Mouse (Mus musculus) ES-E14 (cell line): ENCODE measurements around the gene Ryr1. TPM values are rescaled to one million over a fixed set of nuclear protein-coding genes. Genes with fewer than 3 reads are reported as not detected.

Source experiments
- DNase-seq: peaks from one replicate; pipeline ENCODE4 v3.0.0-alpha.2; 2013; ENCODE audit warnings: low read depth, low spot score
- H3K27ac ChIP-seq: 2 replicates; pipeline ENCODE4 v1.5.1; 2012; ENCODE audit warnings: low read depth, mild to moderate bottlenecking, low read length, moderate library complexity, mixed read lengths; ENCODE audit not compliant: poor library complexity, insufficient read depth, severe bottlenecking
- H3K36me3 ChIP-seq: 2 replicates; pipeline ENCODE4 v1.6.1; 2012; ENCODE audit warnings: mild to moderate bottlenecking, low read length, moderate library complexity, mixed read lengths; ENCODE audit not compliant: control insufficient read depth, poor library complexity, insufficient read depth, severe bottlenecking
- H3K4me1 ChIP-seq, 2 experiments: fragments of 150-350 bp in 1 of 2; sonication (generic) in 1 of 2; 2 replicates each; pipeline ENCODE4 v1.6.1; 2012; ENCODE audit warnings: low read length in 2 of 2, mild to moderate bottlenecking in 1 of 2, mixed read lengths in 1 of 2; ENCODE audit not compliant: control insufficient read depth in 2 of 2, insufficient read depth in 2 of 2, poor library complexity in 1 of 2
- H3K4me3 ChIP-seq, 2 experiments: fragments of 150-350 bp in 1 of 2; sonication (generic) in 1 of 2; 2 replicates each; pipeline ENCODE4 v1.5.1; 2012; ENCODE audit warnings: low read length in 2 of 2, low read depth in 1 of 2, mild to moderate bottlenecking in 1 of 2, mixed read lengths in 1 of 2; ENCODE audit not compliant: insufficient read depth in 1 of 2, poor library complexity in 1 of 2, severe bottlenecking in 1 of 2
- H3K9ac ChIP-seq: 2 replicates; pipeline ENCODE4 v1.6.1; 2012; ENCODE audit warnings: low read depth, mild to moderate bottlenecking, low read length, mixed read lengths; ENCODE audit not compliant: poor library complexity, insufficient read depth, severe bottlenecking
- H3K9me3 ChIP-seq: fragments of 150-350 bp; sonication (generic); 2 replicates; pipeline ENCODE4 v1.6.1; 2012; ENCODE audit warnings: low read depth, mild to moderate bottlenecking, low read length; ENCODE audit not compliant: control insufficient read depth, insufficient read depth
- CHD2 ChIP-seq: IDR thresholded peaks from 2 replicates; pipeline ENCODE4 v1.6.1; 2014; ENCODE audit warnings: mild to moderate bottlenecking, low read depth, low read length, inconsistent platforms
- HCFC1 ChIP-seq: IDR thresholded peaks from 2 replicates; pipeline ENCODE4 v1.6.1; 2012; ENCODE audit warnings: low read length, inconsistent platforms, borderline replicate concordance; ENCODE audit not compliant: insufficient read depth
- MAFK ChIP-seq: IDR thresholded peaks from 2 replicates; pipeline ENCODE4 v1.6.1; 2014; ENCODE audit warnings: mild to moderate bottlenecking, low read depth, low read length, inconsistent platforms; ENCODE audit not compliant: insufficient read depth
- ZC3H11A ChIP-seq: IDR thresholded peaks from 2 replicates; pipeline ENCODE4 v1.6.1; 2012; ENCODE audit warnings: low read depth, mild to moderate bottlenecking, inconsistent platforms, low read length, borderline replicate concordance
- ZNF384 ChIP-seq: IDR thresholded peaks from 2 replicates; pipeline ENCODE4 v1.6.1; 2012; ENCODE audit warnings: low read depth, low read length, inconsistent platforms
- in situ Hi-C, 2 experiments: fragments of 600-800 bp; cut with MboI; formaldehyde crosslinking; loops; one replicate each; pipeline ENCODE4 v1.15.1; 2025; ENCODE audit warnings: low sequenced_read_pairs in 2 of 2, inconsistent platforms in 1 of 2; ENCODE audit not compliant: unreplicated experiment in 2 of 2
- total RNA-seq: library from RNA; depleted of rRNA; stranded (reverse); fragments of 300-350 nt; gene quantifications from 2 replicates; pipeline ENCODE4 v1.2.3, GENCODE M21; 2012

The Ryr1 gene
- total RNA-seq, 1 experiment, result 5.1 TPM

- Histone ChIP-seq H3K9ac (no peak overlapping the region), H3K27ac (no peak overlapping the region), H3K4me3 (no peak overlapping the region), H3K36me3 (peaks cover 14% of the 10 kb centered on the region), H3K4me1 (peaks cover 3 to 20% of the 10 kb centered on the region in 2 experiments; a peak in 3 of 4 replicates), H3K9me3 (no peaks in the 10 kb centered on the region)
- DNase-seq, result no peak
- TF ChIP-seq CHD2, result no peak
- TF ChIP-seq ZC3H11A, result no peak
- TF ChIP-seq ZNF384, result no peak
- no peak for TF ChIP-seq MAFK
- no peak for TF ChIP-seq HCFC1
- in situ Hi-C loops, result no loop called here
Measured at GRCm38 (mm10) chr7:28983849-28984248, 141.1 kb downstream of the Ryr1 start.

DNA sequence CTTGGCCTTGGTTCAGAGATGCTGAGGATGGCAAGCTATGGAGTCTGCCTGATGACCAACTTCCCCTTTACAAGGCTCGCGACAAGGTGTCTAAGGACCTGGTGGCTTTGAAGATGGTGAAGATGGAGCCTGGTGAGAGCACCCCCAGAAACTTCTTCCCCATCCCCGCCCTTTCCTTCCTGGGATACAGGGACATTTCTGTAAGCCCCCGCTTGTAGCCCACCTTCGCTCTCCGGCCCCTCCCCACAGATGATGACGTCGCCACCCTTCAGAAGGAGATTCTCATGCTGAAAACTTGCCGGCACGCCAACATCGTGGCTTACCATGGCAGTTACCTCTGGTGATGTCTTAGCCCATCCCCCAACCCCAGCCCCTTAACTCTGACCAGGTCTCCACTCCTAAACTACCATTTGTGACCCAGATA is 141.8 kb downstream of the Ryr1 start:
- no peak for TF ChIP-seq ZNF384
- TF ChIP-seq HCFC1, result no peak
- TF ChIP-seq ZC3H11A, result no peak
- TF ChIP-seq CHD2, result no peak
- TF ChIP-seq MAFK, result no peak
- DNase-seq, result no peak
- H3K4me1 ChIP-seq, result peaks cover 3 to 20% of the 10 kb centered on the region in 2 experiments; a peak in 3 of 4 replicates
- peak overlapping the region; percentile 71 to 73 for H3K4me3 ChIP-seq
- in situ Hi-C loops, result no loop called here
- peaks cover 21% of the 10 kb centered on the region for H3K36me3 ChIP-seq
- peak overlapping the region; percentile 61; the same call in 1 of the 2 replicates for H3K9ac ChIP-seq
- H3K9me3 ChIP-seq, result no peaks in the 10 kb centered on the region
- peak overlapping the region; percentile 69; the same call in 1 of the 2 replicates for H3K27ac ChIP-seq

- Histone ChIP-seq H3K27ac (peak overlapping the region; percentile 69), H3K4me3 (peak overlapping the region; percentile 71 to 73), H3K4me1 (peaks cover 3 to 20% of the 10 kb centered on the region in 2 experiments; a peak in 3 of 4 replicates), H3K9me3 (no peaks in the 10 kb centered on the region), H3K9ac (peak overlapping the region; percentile 82), H3K36me3 (peaks cover 28% of the 10 kb centered on the region)
- in situ Hi-C loops, result no loop called here
- DNase-seq, result no peak
- TF ChIP-seq MAFK, result no peak
- TF ChIP-seq ZNF384, result no peak
- TF ChIP-seq ZC3H11A, result no peak
- no peak for TF ChIP-seq HCFC1
- no peak for TF ChIP-seq CHD2
Measured at GRCm38 (mm10) chr7:28982274-28983013, 142.5 kb downstream of the Ryr1 start.

- Histone ChIP-seq H3K4me1 (peaks cover 3 to 20% of the 10 kb centered on the region in 2 experiments; a peak in 3 of 4 replicates), H3K36me3 (peaks cover 34% of the 10 kb centered on the region), H3K27ac (peak within 1 kb of the TSS; percentile 82), H3K9ac (peak within 1 kb of the TSS; percentile 97), H3K4me3 (peak within 1 kb of the TSS; percentile 73 to 95), H3K9me3 (no peaks in the 10 kb centered on the region)
- peak; percentile 99 for DNase-seq
- no peak for TF ChIP-seq CHD2
- TF ChIP-seq MAFK, result peak; percentile 33; the same call in 1 of the 2 replicates
- peak; percentile 74; the same call in 1 of the 2 replicates for TF ChIP-seq HCFC1
- TF ChIP-seq ZNF384, result peak; percentile 100
- no peak for TF ChIP-seq ZC3H11A
- in situ Hi-C loops, result no loop called here
Measured at GRCm38 (mm10) chr7:28981651-28982273, 143.2 kb downstream of the Ryr1 start, which contains the start of the genes Eif3k and Map4k1. TSS of gene Eif3k (minus strand) at chr7:28981864. TSS of gene Map4k1 (plus strand) at chr7:28982050.
